Mouse (Mus musculus) midbrain, postnatal 0 days (tissue): Measurements from ENCODE around the gene Inhbc. TPM values are rescaled to one million over a fixed set of nuclear protein-coding genes. Genes with fewer than 3 reads are reported as not detected.
"Not testable (repeated sequence)": the region's sequence is repeated elsewhere in the genome, so short reads cannot be mapped to it uniquely, and the experiment has no call there.

Experiments
- ATAC-seq: fragments of 200-750 bp; cut with Nextera tagmentation; 2 replicates; pipeline ENCODE4 v1.8.0; 2017; ENCODE audit warnings: moderate number of reproducible peaks, mild to moderate bottlenecking, moderate TSS enrichment, moderate library complexity; ENCODE audit not compliant: low FRiP score
- DNase-seq: peaks from one replicate; pipeline ENCODE4 v3.0.0-alpha.2; 2015; ENCODE audit warnings: low spot score
- H3K27ac ChIP-seq: fragments of 300-500 bp; sonication (generic); 2 replicates; pipeline ENCODE4 v1.5.1; 2014; ENCODE audit warnings: low read depth, mild to moderate bottlenecking, low read length, mixed read lengths
- H3K27me3 ChIP-seq: fragments of 300-500 bp; sonication (generic); 2 replicates; pipeline ENCODE4 v1.6.1; 2014; ENCODE audit warnings: low read length, control low read depth, mixed read lengths; ENCODE audit not compliant: insufficient read depth
- H3K36me3 ChIP-seq: fragments of 300-500 bp; sonication (generic); 2 replicates; pipeline ENCODE4 v1.6.1; 2014; ENCODE audit warnings: low read length, control low read depth, mixed read lengths; ENCODE audit not compliant: insufficient read depth
- H3K4me1 ChIP-seq: fragments of 300-500 bp; sonication (generic); 2 replicates; pipeline ENCODE4 v1.6.1; 2014; ENCODE audit warnings: mild to moderate bottlenecking, control low read depth, antibody characterized with exemption, low read length, mixed read lengths; ENCODE audit not compliant: insufficient read depth
- H3K4me2 ChIP-seq: fragments of 300-500 bp; sonication (generic); 2 replicates; pipeline ENCODE4 v1.6.1; 2014; ENCODE audit warnings: low read depth, mild to moderate bottlenecking, low read length, mixed read lengths; ENCODE audit not compliant: poor library complexity, severe bottlenecking
- H3K4me3 ChIP-seq: fragments of 300-500 bp; sonication (generic); 2 replicates; pipeline ENCODE4 v1.5.1; 2014; ENCODE audit warnings: low read depth, mild to moderate bottlenecking, low read length, moderate library complexity
- H3K9ac ChIP-seq: fragments of 300-500 bp; sonication (generic); replicated peaks from 2 replicates; pipeline ENCODE4 v1.6.1; 2014; ENCODE audit warnings: mild to moderate bottlenecking, low read length, moderate library complexity, mixed read lengths; ENCODE audit not compliant: poor library complexity, severe bottlenecking
- H3K9me3 ChIP-seq: fragments of 300-500 bp; sonication (generic); 2 replicates; pipeline ENCODE4 v1.6.1; 2016; ENCODE audit warnings: low read length, control low read depth
- CTCF ChIP-seq: IDR thresholded peaks from 2 replicates; pipeline ENCODE4 v1.5.1; 2016; ENCODE audit warnings: antibody characterized with exemption, mild to moderate bottlenecking
- WGBS: fragments of 180-500 bp; shearing (Covaris S2); extraction: QIAGEN DNeasy Blood & Tissue Kit; methylation state at CpG from one replicate; pipeline ENCODE4 v1.1.7; 2014; 5-methylcytosine and 5-hydroxymethylcytosine counted together
- polyA plus RNA-seq: library from polyadenylated mRNA; unstranded; fragments of >200 nt; fragmentation: Nextera tagmentation; extraction: Ambion mirVana; gene quantifications from 2 replicates; pipeline ENCODE4 v1.2.1, GENCODE M21; 2015
- total RNA-seq: library from RNA; depleted of rRNA; stranded (reverse); fragments of >200 nt; gene quantifications from 2 replicates; pipeline ENCODE4 v1.2.3, GENCODE M21; 2014

Gene Inhbc
- total and polyA plus RNA-seq, 2 experiments from 2014 or later: not detected

- Histone ChIP-seq H3K27ac (no peak overlapping the region), H3K4me2 (no peak overlapping the region), H3K4me1 (peaks cover 3% of the 10 kb centered on the region; the same call in 1 of the 2 replicates), H3K9ac (no peak overlapping the region), H3K9me3 (no peaks in the 10 kb centered on the region), H3K27me3 (peaks cover 40% of the 10 kb centered on the region), H3K4me3 (no peak overlapping the region), H3K36me3 (no peaks in the 10 kb centered on the region)
- DNase-seq: no peak
- WGBS: 82% methylated on average over 4 of the region's 4 CpGs
- TF ChIP-seq CTCF: no peak
- ATAC-seq: no peak
Measured at GRCm38 (mm10) chr10:127322669-127323068, 47.6 kb downstream of the Inhbc start.

GRCm38 (mm10) chr10:127322178-127322577 is 48.1 kb downstream of the Inhbc start:
- Histone ChIP-seq H3K9me3 (no peaks in the 10 kb centered on the region), H3K27ac (no peak overlapping the region), H3K36me3 (no peaks in the 10 kb centered on the region), H3K27me3 (peaks cover 35% of the 10 kb centered on the region), H3K9ac (no peak overlapping the region), H3K4me3 (no peak overlapping the region), H3K4me2 (no peak overlapping the region), H3K4me1 (peaks cover 3% of the 10 kb centered on the region; the same call in 1 of the 2 replicates)
- ATAC-seq (no peak), DNase-seq (no peak)
- TF ChIP-seq CTCF: no peak
- 80% methylated on average over 13 of the region's 13 CpGs for WGBS

- no peak for TF ChIP-seq CTCF
- no peak within 1 kb of the TSS for H3K27ac ChIP-seq
- no peak within 1 kb of the TSS for H3K4me2 ChIP-seq
- DNase-seq: no peak
- no peak within 1 kb of the TSS for H3K4me3 ChIP-seq
- no peaks in the 10 kb centered on the region for H3K36me3 ChIP-seq
- ATAC-seq: no peak
- H3K9me3 ChIP-seq: no peaks in the 10 kb centered on the region
- H3K27me3 ChIP-seq: peaks cover 32% of the 10 kb centered on the region
- no peak within 1 kb of the TSS for H3K9ac ChIP-seq
- peaks cover under 1% of the 10 kb centered on the region; the same call in 1 of the 2 replicates for H3K4me1 ChIP-seq
- 77% methylated on average over 3 of the region's 3 CpGs for WGBS
Measured at GRCm38 (mm10) chr10:127321621-127322020, 48.6 kb downstream of the Inhbc start, which contains the start of gene Arhgap9. Gene Arhgap9, plus strand, starts transcription at chr10:127321964.

GRCm38 (mm10) chr10:127319969-127320368 is 50.3 kb downstream of the Inhbc start:
- ATAC-seq (no peak), DNase-seq (no peak)
- Histone ChIP-seq H3K36me3 (no peaks in the 10 kb centered on the region), H3K27me3 (peaks cover 15% of the 10 kb centered on the region), H3K9me3 (no peaks in the 10 kb centered on the region), H3K9ac (no peak overlapping the region), H3K4me1 (no peaks in the 10 kb centered on the region), H3K4me3 (no peak overlapping the region), H3K4me2 (no peak overlapping the region), H3K27ac (no peak overlapping the region)
- 79% methylated on average over 7 of the region's 7 CpGs for WGBS
- no peak for TF ChIP-seq CTCF

GRCm38 (mm10) chr10:127318009-127318408 is 52.2 kb downstream of the Inhbc start:
- Histone ChIP-seq H3K9ac (no peak overlapping the region), H3K36me3 (no peaks in the 10 kb centered on the region), H3K9me3 (no peaks in the 10 kb centered on the region), H3K27ac (no peak overlapping the region), H3K27me3 (no peaks in the 10 kb centered on the region), H3K4me1 (no peaks in the 10 kb centered on the region), H3K4me3 (no peak overlapping the region), H3K4me2 (no peak overlapping the region)
- ATAC-seq: no peak
- no peak for TF ChIP-seq CTCF
- DNase-seq: no peak
- 43% methylated on average over 4 of the region's 4 CpGs for WGBS

- 70% methylated on average over 2 of the region's 2 CpGs for WGBS
- Histone ChIP-seq H3K27ac (no peak overlapping the region), H3K4me2 (no peak overlapping the region), H3K4me1 (no peaks in the 10 kb centered on the region), H3K9ac (no peak overlapping the region), H3K4me3 (no peak overlapping the region), H3K36me3 (no peaks in the 10 kb centered on the region), H3K27me3 (no peaks in the 10 kb centered on the region), H3K9me3 (no peaks in the 10 kb centered on the region)
- no peak for DNase-seq
- TF ChIP-seq CTCF: no peak
- no peak for ATAC-seq
Measured at GRCm38 (mm10) chr10:127317277-127317676, 53.0 kb downstream of the Inhbc start.

GRCm38 (mm10) chr10:127314950-127315349 is 55.3 kb downstream of the Inhbc start:
- WGBS: 87% methylated on average over 1 of the region's 1 CpGs
- not testable (repeated sequence) for H3K4me2 ChIP-seq, H3K27ac ChIP-seq, H3K36me3 ChIP-seq, DNase-seq, ATAC-seq, H3K9ac ChIP-seq, H3K4me1 ChIP-seq, H3K9me3 ChIP-seq, H3K4me3 ChIP-seq, H3K27me3 ChIP-seq

GRCm38 (mm10) chr10:127313516-127313915 is 56.7 kb downstream of the Inhbc start:
- not testable (repeated sequence) for H3K9me3 ChIP-seq, H3K4me2 ChIP-seq, H3K4me1 ChIP-seq, H3K27ac ChIP-seq, H3K9ac ChIP-seq, ATAC-seq, H3K36me3 ChIP-seq, H3K4me3 ChIP-seq, DNase-seq, H3K27me3 ChIP-seq
- 90% methylated on average over 5 of the region's 5 CpGs for WGBS
